Mouse (Mus musculus): ENCODE results near the gene Snx27. TPM values are rescaled to one million over a fixed set of nuclear protein-coding genes. Genes with fewer than 3 reads are reported as not detected.

The Snx27 gene
- polyA plus RNA-seq, 1 experiment from 2014 or later, result 40.4 TPM

DNA sequence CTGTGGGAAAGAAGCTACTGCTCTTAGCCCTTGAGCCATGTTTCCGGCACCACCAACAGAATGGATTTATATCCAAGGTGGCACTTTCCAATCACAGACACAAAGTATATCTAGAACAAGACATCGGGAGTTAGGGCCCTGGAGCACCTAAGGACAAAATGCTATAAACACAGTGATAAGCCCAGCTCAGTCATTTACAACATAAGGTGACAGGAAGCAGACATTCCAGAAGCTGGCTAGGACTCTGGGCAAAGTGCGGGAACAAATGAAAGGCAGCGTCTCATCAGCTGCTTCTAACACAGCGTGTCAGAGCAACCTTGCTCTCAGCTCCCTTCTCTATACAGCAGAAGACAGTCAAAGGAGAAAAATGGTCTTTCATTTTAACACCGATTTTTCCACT lies 8.0 kb downstream of the Snx27 start:
- H3K36me3 ChIP-seq (ENCODE audit: insufficient read depth), result no peaks in the 10 kb centered on the region
- no peak overlapping the region for H3K4me2 ChIP-seq
- no peak for ATAC-seq (ENCODE audit: insufficient read depth)
- no peak for TF ChIP-seq CTCF (IDR thresholded peaks at IDR 0.05; ENCODE audit: low read depth)
- no peak overlapping the region for H3K9ac ChIP-seq
- H3K27me3 ChIP-seq (ENCODE audit: insufficient read depth, low read length), result no peaks in the 10 kb centered on the region
- no peak overlapping the region for H3K4me3 ChIP-seq (ENCODE audit: low read depth, low read length)
- WGBS, result 61% methylated on average over 6 of the region's 6 CpGs
- DNase-seq, result no peak
- no peak overlapping the region for H3K27ac ChIP-seq (ENCODE audit: low read depth)
- H3K4me1 ChIP-seq (ENCODE audit: insufficient read depth), result peaks cover 3% of the 10 kb centered on the region; the same call in 1 of the 2 replicates
- no peaks in the 10 kb centered on the region for H3K9me3 ChIP-seq (ENCODE audit: low read depth, low read length)

DNA sequence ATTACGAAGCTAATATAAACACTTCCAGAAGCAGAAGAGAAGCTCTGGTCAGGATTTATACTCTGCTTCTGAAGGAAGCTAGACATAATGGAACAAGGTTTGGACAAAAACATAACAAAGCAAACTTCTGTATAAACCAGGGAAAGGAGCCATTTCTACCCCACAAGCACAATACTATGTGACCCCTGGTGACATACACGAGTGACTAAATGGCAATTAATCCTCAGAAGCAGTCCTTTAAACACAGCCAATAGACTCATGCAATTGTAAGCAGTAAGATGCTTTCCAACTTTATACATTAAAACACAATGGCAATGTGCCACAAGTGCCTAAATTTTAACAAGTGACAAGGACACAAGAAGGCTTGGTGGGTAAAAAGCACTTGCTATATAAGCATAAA lies 15.3 kb downstream of the Snx27 start:
- Histone ChIP-seq H3K27ac (ENCODE audit: low read depth) (no peak overlapping the region), H3K4me1 (ENCODE audit: insufficient read depth) (peaks cover 5% of the 10 kb centered on the region; the same call in 1 of the 2 replicates), H3K9me3 (ENCODE audit: low read depth, low read length) (no peaks in the 10 kb centered on the region), H3K9ac (no peak overlapping the region), H3K4me3 (ENCODE audit: low read depth, low read length) (no peak overlapping the region), H3K36me3 (ENCODE audit: insufficient read depth) (no peaks in the 10 kb centered on the region), H3K27me3 (ENCODE audit: insufficient read depth, low read length) (no peaks in the 10 kb centered on the region), H3K4me2 (no peak overlapping the region)
- peak; percentile 79 for DNase-seq
- WGBS, result 34% methylated on average over 2 of the region's 2 CpGs
- no peak for TF ChIP-seq CTCF (IDR thresholded peaks at IDR 0.05; ENCODE audit: low read depth)
- ATAC-seq (ENCODE audit: insufficient read depth), result peak; percentile 55; the same call in 1 of the 2 replicates

DNA sequence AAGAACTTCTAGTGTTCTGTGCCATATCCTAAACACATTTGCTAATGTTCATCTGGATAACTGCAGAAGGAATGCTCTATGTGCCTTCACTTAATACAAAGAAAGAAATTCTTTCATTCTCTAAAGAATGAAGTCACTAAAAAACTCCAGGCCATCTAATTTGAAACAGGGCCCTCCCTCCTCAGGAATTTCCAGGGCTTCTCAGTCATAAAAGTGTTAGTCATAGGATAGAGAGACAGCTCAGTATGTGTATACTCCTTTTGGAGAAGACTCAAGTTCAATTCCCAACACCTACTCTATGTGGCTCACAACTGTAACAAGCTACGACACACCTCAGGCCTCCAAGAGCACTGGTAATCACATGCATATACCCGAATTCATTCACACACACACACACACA lies 17.0 kb downstream of the Snx27 start:
- Histone ChIP-seq H3K27me3 (ENCODE audit: insufficient read depth, low read length) (no peaks in the 10 kb centered on the region), H3K9ac (no peak overlapping the region), H3K36me3 (ENCODE audit: insufficient read depth) (no peaks in the 10 kb centered on the region), H3K4me2 (no peak overlapping the region), H3K27ac (ENCODE audit: low read depth) (peak overlapping the region; percentile 50; the same call in 1 of the 2 replicates), H3K4me3 (ENCODE audit: low read depth, low read length) (no peak overlapping the region), H3K9me3 (ENCODE audit: low read depth, low read length) (no peaks in the 10 kb centered on the region), H3K4me1 (ENCODE audit: insufficient read depth) (peaks cover 5% of the 10 kb centered on the region; the same call in 1 of the 2 replicates)
- 45% methylated on average over 2 of the region's 2 CpGs for whole genome bisulfite sequencing
- TF ChIP-seq CTCF (IDR thresholded peaks at IDR 0.05; ENCODE audit: low read depth), result no peak
- DNase-seq, result peak; percentile 67
- ATAC-seq (ENCODE audit: insufficient read depth), result peak; percentile 64

DNA sequence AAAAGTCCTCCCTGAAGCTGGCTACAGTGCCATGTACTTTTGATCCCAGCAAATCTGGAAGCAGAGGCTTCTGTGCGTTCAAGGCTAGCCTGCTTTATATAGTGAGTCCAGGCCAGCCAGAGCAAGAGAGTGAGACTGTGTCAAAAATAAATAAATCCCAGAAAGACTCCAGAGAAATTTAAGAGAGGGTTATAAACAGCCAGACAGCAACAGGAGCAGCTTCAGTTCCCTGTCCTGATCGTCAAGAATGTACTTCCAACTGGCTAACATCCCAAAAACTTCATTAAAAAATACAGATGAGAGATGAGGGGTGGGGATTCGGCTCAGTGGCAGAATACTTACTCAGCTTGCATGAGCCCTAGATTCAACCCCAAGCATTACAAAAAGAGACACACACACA lies 17.4 kb downstream of the Snx27 start:
- WGBS, result 22% methylated on average over 3 of the region's 3 CpGs
- Histone ChIP-seq H3K4me1 (ENCODE audit: insufficient read depth) (peaks cover 5% of the 10 kb centered on the region; the same call in 1 of the 2 replicates), H3K4me3 (ENCODE audit: low read depth, low read length) (no peak overlapping the region), H3K27ac (ENCODE audit: low read depth) (peak overlapping the region; percentile 86), H3K27me3 (ENCODE audit: insufficient read depth, low read length) (no peaks in the 10 kb centered on the region), H3K9ac (no peak overlapping the region), H3K9me3 (ENCODE audit: low read depth, low read length) (no peaks in the 10 kb centered on the region), H3K4me2 (no peak overlapping the region), H3K36me3 (ENCODE audit: insufficient read depth) (peaks cover 2% of the 10 kb centered on the region; the same call in 1 of the 2 replicates)
- no peak for TF ChIP-seq CTCF (IDR thresholded peaks at IDR 0.05; ENCODE audit: low read depth)
- DNase-seq (peak; percentile 63), ATAC-seq (ENCODE audit: insufficient read depth) (peak; percentile 72)

DNA sequence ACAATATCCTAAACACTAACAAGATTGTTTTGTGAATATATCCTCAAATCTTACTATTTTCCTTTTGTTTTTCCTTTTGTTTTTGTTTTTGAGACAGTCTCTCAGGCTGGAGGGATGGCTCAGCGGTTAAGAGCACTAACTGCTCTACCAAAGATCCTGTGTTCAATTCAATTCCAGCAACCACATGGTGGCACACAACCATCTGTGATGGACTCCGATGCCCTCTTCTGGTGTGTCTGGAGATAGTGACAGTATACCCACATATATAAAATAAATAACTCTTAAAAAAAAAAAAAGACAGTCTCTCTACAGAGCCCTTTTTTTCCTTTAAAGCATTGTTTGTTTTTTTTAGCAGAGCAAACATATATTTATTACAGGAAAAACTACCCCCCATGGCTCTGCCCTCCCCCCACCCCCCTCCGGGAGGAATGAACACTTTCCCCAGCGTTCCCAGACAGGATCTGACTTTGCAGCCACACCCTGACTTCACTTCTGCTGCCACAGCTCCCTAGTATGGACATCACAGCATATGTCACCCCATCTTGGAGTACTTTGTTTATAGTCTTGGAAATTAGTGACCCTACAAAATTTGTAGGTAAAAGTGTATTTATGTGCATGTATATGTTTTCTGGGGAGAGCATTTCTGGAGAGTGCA lies 18.0 kb downstream of the Snx27 start:
- H3K4me3 ChIP-seq (ENCODE audit: low read depth, low read length), result no peak overlapping the region
- ATAC-seq (ENCODE audit: insufficient read depth), result no peak
- WGBS, result 65% methylated on average over 4 of the region's 4 CpGs
- no peaks in the 10 kb centered on the region for H3K27me3 ChIP-seq (ENCODE audit: insufficient read depth, low read length)
- no peak overlapping the region for H3K9ac ChIP-seq
- H3K4me1 ChIP-seq (ENCODE audit: insufficient read depth), result peaks cover 5% of the 10 kb centered on the region; the same call in 1 of the 2 replicates
- peak overlapping the region; percentile 86 for H3K27ac ChIP-seq (ENCODE audit: low read depth)
- no peak overlapping the region for H3K4me2 ChIP-seq
- DNase-seq, result no peak
- H3K9me3 ChIP-seq (ENCODE audit: low read depth, low read length), result no peaks in the 10 kb centered on the region
- 0 out of 2 replicates have a peak, but pooled peaks have one; percentile 21 for TF ChIP-seq CTCF (IDR thresholded peaks at IDR 0.05; ENCODE audit: low read depth)
- H3K36me3 ChIP-seq (ENCODE audit: insufficient read depth), result peaks cover 8% of the 10 kb centered on the region

DNA sequence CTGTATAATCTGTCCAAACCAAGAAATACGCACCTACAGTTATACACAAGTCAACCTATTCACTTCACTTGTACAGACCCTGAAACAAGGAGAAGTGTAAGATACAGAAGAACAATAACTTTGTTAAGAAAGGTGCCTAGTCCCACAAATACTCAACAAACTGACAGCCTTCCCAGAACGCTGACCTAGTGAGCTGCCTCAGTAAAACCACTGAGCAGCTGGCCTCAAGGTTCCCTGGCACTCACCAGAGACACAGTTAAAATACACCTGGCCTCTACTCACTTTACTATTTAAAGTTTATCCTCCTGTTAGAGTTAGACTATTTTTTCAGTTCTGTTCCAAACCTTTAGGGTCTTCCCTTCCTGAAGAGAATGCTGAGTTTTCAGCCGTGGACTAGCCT lies 19.4 kb downstream of the Snx27 start:
- peaks cover 5% of the 10 kb centered on the region; the same call in 1 of the 2 replicates for H3K4me1 ChIP-seq (ENCODE audit: insufficient read depth)
- H3K4me2 ChIP-seq, result no peak overlapping the region
- ATAC-seq (ENCODE audit: insufficient read depth) (no peak), DNase-seq (no peak)
- no peak for TF ChIP-seq CTCF (IDR thresholded peaks at IDR 0.05; ENCODE audit: low read depth)
- no peaks in the 10 kb centered on the region for H3K9me3 ChIP-seq (ENCODE audit: low read depth, low read length)
- H3K27me3 ChIP-seq (ENCODE audit: insufficient read depth, low read length), result no peaks in the 10 kb centered on the region
- H3K4me3 ChIP-seq (ENCODE audit: low read depth, low read length), result no peak overlapping the region
- 67% methylated on average over 3 of the region's 3 CpGs for WGBS
- peaks cover 18% of the 10 kb centered on the region for H3K36me3 ChIP-seq (ENCODE audit: insufficient read depth)
- H3K9ac ChIP-seq, result no peak overlapping the region
- no peak overlapping the region for H3K27ac ChIP-seq (ENCODE audit: low read depth)

DNA sequence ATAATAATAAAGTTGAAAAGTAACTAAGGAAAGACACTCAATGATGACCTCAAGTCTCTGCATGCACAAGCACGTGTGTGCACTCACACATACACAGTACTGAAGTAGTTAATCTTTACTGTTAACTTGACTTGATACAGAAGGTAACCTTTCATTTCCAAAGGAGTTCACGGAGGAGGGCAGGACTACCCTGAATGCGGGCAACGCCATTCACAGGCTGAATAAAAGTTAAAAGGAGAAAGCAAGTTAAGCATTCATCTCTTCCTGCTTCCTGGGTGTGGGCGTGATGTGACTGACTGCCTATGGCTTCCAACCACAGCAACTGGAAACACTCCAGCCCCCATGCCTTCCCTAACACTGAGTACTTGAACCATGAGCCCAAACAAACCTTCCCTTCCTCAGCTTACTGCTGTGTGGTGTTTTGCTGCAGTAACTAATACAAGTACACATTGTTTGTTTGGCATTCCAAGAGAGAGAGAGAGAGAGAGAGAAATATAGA lies 22.5 kb downstream of the Snx27 start:
- ATAC-seq (ENCODE audit: insufficient read depth) (no peak), DNase-seq (no peak)
- Histone ChIP-seq H3K4me2 (no peak overlapping the region), H3K36me3 (ENCODE audit: insufficient read depth) (peaks cover 22% of the 10 kb centered on the region), H3K4me1 (ENCODE audit: insufficient read depth) (no peaks in the 10 kb centered on the region), H3K9ac (no peak overlapping the region), H3K9me3 (ENCODE audit: low read depth, low read length) (no peaks in the 10 kb centered on the region), H3K27me3 (ENCODE audit: insufficient read depth, low read length) (no peaks in the 10 kb centered on the region), H3K27ac (ENCODE audit: low read depth) (no peak overlapping the region), H3K4me3 (ENCODE audit: low read depth, low read length) (no peak overlapping the region)
- no peak for TF ChIP-seq CTCF (IDR thresholded peaks at IDR 0.05; ENCODE audit: low read depth)
- WGBS, result 75% methylated on average over 5 of the region's 5 CpGs
